Mouse (Mus musculus) gastrocnemius, adult 18-20 months (tissue): ENCODE measurements around the gene Kcnn4. TPM values are rescaled to one million over a fixed set of nuclear protein-coding genes. Genes with fewer than 3 reads are reported as not detected.
"Not testable (repeated sequence)": the region's sequence is repeated elsewhere in the genome, so short reads cannot be mapped to it uniquely, and the experiment has no call there.

Source experiments
- DNase-seq: peaks from one replicate; pipeline ENCODE4 v3.0.0; 2021; ENCODE audit warnings: low spot score
- total RNA-seq, 2 experiments: library from RNA; stranded (reverse); gene quantifications; 2 replicates each; pipeline ENCODE4 v1.2.3; 2021

Kcnn4 gene
- total RNA-seq, 2 experiments from 2014 or later: 0.46 to 0.50 TPM

- no peak for DNase-seq
Observed at GRCm38 (mm10) chr7:24389516-24390187, 19.6 kb downstream of the Kcnn4 start.

- no peak for DNase-seq
Observed at GRCm38 (mm10) chr7:24390512-24390911, 20.4 kb downstream of the Kcnn4 start.

DNA sequence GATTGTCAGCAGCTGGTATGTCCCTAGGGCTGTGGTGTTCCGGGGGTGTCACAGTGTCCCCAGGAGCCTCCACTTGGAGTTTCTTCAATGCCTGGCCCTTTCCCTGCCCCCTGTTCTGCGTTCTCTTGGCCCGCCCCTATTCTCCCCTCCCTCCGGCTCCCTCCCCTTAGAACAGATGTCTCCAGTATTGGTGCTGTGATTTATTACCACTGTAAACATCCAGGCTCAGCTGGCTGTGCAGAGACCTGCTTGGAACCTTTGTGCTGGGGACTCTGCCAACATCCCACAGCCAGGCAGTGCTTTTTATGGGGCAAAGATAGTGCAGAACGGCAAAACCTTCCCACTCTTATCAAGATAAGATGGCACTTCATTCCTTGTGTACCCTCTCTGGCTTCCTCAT is 21.0 kb downstream of the Kcnn4 start:
- peak; percentile 31 for DNase-seq

- no peak for DNase-seq
Observed at GRCm38 (mm10) chr7:24391687-24392086, 21.6 kb downstream of the Kcnn4 start.

GRCm38 (mm10) chr7:24394054-24394453 is 24.0 kb downstream of the Kcnn4 start:
- DNase-seq: no peak

DNA sequence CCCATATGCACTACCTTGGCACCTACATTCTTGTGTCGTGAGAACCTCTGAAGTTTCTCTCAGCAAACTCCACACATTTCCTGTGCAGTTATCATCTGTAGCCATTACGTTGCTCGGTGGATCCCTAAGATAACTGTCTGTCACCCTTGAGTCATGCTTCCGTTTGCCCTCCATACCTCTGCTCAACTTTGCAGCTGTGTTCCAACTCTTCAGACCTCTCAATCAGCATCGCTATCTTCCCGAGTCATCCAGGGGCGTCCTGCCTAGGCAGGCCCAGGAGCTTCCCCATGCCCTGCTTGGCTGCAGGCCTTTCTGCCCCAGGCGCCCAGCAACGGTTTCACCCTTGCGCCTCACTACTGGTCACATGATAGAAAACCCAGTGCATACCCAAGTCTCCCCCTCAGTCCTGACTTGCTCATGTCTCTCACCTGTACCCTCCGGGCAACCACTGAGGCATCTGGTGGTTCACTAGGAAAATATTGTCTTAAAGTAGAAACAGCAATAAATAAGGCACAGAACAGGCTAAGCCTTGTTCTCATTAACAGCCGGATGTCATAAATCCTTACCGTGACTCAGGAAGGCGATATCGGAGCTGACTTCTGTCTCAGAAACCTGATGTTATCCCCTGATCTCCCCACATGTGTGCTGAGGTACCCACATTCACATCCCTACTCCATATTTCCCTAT is 24.6 kb downstream of the Kcnn4 start:
- DNase-seq: no peak

DNA sequence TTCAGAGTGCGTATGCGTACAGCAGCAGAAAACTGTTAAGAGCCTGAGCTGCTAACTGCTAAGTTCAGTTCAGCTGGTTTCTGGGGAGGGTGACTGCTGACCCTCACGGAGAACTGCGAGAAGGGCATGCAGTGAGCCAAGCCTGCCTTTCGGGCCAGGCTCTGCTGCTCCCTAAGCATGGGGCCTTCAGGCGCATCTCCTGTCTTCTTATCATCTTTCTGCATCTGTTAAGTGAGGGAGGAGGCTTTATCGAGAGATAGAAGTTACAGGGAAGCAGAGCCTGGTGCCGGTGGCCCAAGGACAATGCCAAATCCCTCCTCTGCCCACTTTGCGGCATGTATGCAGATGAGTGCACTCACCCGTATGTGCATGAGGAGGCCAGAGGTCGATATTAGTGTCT is 26.8 kb downstream of the Kcnn4 start:
- DNase-seq: no peak

DNA sequence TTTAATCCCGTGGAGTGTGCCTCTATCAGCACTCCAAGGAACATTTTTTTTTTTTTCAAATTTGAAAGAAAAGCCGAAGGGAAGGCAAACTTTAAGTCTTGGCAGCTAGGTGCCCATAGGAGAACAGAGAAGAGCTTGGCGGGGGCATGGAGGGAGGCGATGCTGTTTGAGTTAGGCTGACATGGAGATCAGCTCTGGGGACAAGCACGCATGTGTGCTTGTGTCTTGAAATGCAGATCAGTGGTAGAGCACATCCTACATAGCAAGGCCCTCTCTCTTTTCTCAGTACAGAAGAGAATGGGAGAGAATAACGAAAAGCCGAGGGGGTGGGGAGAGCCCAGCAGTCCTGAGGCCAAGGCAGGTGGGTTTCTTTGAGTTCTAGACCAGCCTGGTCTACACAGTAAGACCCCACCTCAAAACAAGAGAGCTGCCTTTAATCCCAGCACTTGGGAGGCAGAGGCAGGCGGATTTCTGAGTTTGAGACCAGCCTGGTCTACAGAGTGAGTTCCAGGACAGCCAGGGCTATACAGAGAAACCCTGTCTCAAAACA is 28.4 kb downstream of the Kcnn4 start:
- DNase-seq: no peak

GRCm38 (mm10) chr7:24399256-24400081 is 29.4 kb downstream of the Kcnn4 start, which contains the start of gene Smg9:
Gene Smg9 (plus strand): TSS chr7:24399619.
- peak; percentile 98 for DNase-seq

GRCm38 (mm10) chr7:24400082-24400452 is 30.0 kb downstream of the Kcnn4 start:
- no peak for DNase-seq

- not testable (repeated sequence) for DNase-seq
Observed at GRCm38 (mm10) chr7:24400489-24400888, 30.4 kb downstream of the Kcnn4 start.

- DNase-seq: no peak
Observed at GRCm38 (mm10) chr7:24402851-24403250, 32.8 kb downstream of the Kcnn4 start.

DNA sequence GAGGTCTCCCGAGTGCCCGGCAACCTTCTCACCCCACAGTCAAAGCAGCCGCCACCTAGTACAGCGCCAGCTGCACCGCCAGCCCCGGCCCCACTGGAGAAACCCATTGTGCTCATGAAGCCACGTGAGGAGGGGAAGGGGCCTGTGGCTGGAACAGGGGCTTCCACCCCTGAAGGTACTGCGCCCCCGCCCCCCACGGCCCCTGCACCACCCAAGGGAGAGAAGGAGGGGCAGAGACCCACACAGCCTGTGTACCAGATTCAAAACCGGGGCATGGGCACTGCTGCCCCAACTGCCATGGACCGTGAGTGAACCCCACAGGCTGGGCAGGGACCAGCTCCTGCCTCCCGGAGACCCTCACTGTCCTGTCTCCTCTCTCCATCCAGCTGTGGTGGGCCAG is 35.6 kb downstream of the Kcnn4 start:
- no peak for DNase-seq

DNA sequence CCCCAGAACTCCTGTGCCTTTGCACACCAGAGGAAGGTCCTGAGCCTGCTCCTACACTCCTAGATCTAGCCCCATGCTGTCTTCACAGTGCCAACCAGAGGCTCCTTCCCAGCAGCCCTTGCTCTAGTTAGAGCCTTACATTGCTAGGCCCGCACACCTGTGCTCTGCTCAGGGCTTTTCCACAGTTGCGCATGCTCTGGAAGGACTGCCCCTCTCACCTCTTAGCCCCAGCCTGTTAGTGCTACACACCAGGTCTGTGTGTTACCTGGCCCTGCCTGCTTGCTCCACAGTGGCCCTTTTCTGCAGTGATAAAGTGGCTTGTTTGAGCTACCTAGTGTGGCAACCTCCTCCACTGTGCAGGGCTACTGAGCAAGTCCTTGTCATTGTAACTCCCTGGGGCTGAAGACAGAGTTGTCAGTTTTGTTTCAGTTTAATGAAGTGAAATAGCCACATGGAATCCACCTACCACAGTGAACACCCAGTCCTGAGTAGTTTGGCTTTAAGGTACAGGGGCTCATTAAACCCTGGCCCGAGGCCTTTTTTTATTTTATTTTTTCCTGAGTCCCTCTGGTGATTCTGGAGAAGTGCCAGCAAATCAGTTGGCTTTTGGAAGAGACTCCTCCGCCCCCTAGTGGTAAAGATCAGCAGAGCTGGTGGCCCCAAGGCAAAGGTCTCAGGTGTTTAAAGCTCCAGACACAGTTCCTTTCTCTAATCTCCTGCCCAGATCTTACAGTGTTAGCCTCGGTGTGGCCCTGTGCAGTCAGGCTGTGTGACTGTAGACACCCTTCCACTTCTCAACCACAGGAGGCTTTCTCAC is 36.7 kb downstream of the Kcnn4 start:
- DNase-seq: peak; percentile 82

DNA sequence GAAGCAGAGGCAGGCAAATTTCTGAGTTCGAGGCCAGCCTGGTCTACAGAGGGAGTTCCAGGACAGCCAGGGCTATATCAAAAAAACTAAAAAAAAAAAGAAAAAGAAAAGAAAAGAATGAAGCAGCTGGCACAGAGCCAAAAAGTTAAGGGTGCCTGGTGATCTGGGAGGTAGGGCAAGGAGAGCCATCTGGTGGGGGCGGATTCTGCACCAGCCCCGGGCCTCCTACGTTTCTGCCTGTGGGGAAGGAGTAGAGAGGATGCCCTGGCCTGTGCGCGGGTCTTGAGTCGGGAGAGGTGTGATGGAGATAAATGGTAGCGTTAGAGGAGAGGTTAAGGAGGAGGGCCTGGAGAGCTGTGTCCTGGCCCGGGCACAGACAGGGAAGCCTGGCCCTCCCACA is 38.1 kb downstream of the Kcnn4 start:
- DNase-seq: no peak

- no peak for DNase-seq
Observed at GRCm38 (mm10) chr7:24410123-24410522, 40.1 kb downstream of the Kcnn4 start.

DNA sequence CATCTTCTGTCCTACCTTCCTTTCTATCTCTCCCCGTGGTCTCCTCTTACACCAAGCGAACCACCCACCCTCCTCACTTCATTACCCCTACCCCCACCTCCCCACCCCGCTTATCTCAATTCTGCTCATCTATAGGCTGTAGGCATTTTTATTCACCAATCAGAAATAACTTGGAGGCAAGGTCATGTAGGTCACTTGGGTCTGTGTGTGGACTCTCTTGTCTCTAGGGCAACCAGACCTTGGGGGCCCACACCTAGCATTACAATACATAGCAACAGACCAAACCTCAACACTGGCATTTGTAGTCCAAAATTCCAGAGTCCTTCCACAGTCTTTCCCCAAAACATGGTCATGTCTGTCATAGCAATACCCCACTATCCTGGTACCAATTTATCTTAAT is 40.8 kb downstream of the Kcnn4 start:
- DNase-seq: no peak

- no peak for DNase-seq
Observed at GRCm38 (mm10) chr7:24413630-24414029, 43.6 kb downstream of the Kcnn4 start.

DNA sequence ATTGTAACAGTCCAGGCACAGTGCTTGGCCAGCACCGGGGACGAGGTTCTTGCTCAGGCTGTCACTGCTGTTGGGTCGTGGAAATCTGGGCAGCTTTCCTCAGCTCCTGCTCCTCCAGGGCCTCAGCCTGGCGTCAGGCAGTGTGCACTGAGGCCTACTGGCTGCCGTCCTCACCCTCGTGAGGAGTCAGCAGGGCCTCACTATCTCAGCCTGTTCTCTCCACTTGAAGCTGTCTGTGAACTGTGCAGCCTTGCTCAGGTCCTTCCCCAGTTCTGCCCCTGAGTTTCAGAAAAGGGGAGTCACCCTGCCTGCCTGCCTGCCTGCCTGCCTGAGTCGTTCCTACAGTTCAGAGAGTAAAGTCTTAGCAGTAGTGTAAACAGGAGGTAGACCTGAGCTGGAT is 45.2 kb downstream of the Kcnn4 start:
- no peak for DNase-seq

DNA sequence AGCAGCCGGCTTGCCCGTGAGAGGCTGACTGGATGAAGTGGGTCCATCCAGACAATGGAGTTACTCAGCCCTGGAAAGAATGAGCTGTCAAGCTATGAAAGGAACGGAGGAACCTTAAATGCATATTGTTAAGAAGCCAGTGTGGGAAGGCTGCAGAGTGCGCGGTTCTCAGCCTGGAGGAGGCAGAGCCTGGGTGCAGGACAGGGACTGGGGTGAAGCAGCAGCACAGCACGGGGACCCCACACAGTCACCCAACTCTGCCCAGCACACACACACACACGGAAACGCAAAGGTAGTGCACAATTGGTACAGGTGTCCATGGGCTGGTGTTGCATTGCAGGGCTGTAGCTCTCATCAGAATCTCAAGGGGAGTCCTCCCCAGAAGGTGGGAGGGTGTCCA is 49.5 kb downstream of the Kcnn4 start:
- no peak for DNase-seq

DNA sequence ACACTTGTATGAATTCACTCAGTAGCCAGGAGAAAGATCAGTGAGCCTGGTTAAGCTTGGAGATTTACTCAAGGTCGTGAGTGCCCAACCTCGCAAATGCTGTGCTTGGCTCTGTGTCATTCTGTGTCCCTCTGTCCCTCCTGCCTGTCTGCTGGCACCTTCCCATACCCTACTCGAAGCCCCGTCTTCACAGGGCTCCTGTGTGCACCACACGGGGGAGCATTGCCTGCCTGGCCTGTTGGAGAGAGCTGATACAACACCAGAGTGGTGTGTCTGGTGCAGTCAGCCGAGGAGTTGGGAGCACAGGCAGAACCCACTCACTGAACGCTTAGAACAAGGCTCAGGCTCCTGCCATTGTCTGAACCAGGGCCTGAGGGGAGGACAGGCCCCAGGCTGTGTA is 51.6 kb downstream of the Kcnn4 start:
- DNase-seq: no peak
